Mouse (Mus musculus) regulatory T cell (primary cell): ENCODE data around the gene Slc16a6.

Source experiments
- in situ Hi-C: fragments of 300-600 bp; cut with MboI, MseI; formaldehyde crosslinking; loops from one replicate; pipeline ENCODE4 v1.15.1; 2025; ENCODE audit warnings: high pct_unique_total_duplicates

Gene Slc16a6

DNA sequence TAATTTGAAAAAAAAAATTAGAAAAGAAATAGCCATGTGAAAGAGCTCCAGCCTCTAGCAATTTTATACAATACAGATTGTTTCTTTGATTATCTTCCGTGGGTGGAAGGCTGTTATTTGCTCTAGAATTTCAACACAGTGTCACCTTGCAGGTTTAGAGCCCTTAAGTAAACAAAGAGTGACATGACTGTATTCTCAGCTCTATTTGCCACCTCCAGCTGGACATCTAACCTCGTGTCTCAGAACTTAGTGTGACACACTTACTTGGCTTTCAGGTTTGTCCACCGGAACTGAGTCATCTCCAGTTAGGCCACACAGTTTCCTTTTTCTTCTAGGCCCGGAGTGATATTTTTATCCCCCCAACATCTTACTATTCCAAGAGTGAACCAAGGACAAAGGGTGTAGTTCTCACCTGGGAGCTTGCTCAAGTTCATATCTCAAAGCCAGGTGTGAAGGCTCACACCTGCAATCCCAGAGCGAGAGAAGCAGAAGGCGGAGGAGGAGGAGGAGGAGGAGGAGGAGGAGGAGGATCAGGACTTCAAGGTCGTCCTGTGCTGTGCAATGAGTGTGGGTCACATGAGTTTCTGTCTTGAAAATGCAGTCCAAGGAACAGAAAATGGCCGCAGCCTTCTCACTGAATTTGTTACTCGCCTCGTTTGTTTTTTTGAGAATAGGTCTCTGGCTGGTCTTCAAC lies 14.7 kb upstream of the Slc16a6 start:
- in situ Hi-C loops: loop anchor here (25.0 kb wide), 1 partner anchor 576 kb away; the partner anchor contains the start of gene Axin2

DNA sequence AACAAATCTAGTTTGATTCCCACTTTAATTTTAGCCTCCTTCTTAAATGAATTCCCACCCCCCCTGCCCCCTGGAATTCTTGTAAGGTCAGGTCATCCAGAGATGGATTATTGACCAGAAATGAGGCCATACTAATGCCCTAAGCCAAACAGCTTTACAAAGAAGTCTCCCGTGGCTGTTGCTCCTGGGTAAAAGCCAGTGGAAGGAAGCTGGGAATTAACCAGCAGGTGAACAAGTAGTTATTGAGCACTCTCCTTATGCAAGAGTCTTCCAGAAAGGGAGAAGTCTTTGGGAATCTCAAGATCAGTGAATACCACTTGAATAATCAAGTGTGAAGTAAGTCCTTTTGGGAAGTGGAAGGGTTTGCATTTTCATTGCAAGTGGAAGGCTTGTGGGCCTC lies 13.7 kb upstream of the Slc16a6 start:
- in situ Hi-C loops: loop anchor here (25.0 kb wide), 1 partner anchor 575 kb away; the partner anchor contains the start of gene Axin2

DNA sequence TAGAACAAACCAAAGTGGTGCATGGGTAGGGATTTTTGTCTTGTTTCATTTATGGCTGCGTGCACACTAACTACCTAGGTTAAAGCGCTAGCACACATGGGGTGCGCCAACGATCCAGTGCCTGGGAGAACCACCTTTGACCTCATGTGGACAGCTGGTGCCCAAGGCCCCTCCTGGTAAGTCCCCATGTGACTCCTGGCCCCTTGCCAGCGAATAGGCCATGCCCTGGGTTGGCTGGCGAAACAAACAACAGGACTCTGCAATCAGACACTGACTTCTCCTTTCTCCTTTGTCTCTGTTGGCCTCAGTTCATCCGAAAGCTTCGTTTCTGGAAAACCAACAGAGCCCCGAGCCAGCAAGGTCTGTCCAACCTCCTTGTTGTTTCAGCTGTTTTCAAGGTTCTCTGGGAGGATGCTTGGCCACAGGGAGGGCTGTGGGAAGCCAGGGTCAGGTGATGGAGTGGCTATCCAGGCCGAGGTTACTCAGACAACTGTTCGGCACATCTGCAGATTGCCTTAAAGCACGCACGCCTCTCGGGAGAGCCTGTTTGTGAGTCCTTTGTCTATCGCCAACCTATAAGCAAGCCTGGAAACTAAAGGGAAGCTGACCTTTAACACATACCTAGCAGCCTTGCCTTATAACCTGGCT lies 12.1 kb upstream of the Slc16a6 start:
- in situ Hi-C loops: loop anchor here (25.0 kb wide), 1 partner anchor 573 kb away; the partner anchor contains the start of gene Axin2

DNA sequence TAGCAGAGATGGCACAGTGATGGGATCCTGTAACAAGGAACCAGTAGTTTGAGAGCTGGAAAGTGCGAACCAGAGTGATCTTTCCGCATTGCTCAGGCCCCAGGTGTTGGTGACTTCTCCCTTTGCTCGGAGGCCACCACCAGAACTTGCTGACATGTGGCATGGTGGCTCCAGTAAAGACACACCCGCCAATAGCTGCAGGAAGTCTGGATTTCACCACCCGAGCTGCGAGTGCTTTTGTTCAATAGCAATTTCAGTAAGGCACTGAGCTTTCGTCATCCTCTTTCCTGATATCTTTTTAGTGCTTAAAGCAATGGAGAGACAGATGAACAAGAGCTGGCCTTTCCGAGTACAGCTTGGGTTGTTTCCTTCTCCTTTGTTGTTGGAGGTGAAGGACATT lies 7.0 kb upstream of the Slc16a6 start:
- in situ Hi-C loops: loop anchor here (25.0 kb wide), 1 partner anchor 568 kb away; the partner anchor contains the start of gene Axin2

DNA sequence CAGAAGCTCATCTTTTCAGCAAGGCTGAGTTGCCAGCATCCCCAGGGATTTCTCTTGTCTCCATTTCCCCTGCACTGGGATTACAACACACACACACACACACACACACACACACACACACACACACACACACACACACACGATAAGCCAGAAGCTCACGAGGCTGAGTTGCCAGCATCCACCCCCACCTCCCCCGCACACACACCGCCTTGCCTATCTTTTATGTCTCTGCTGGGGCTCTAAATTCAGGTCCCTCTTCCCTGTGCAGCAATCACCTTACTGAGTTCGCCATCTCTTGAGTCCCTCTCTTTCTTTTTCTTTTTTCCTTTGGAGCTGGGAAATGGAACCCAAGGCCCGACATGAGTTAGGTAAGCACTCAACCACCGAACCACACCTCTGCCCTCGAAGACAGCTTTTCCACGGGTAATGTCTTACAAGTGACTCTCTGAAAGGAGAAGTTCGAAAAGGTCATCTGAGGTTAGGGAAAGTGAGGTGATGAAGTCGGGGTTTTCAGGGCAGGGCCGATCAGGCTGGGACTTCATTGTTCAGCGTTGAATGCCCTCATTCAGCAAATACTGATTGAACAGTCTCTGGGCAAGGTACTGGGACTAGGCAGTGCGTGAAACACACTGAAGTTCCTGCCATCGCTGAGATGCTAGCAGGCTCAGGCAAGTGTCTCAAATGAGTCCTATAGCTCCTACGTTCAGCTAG lies 6.3 kb upstream of the Slc16a6 start:
- in situ Hi-C loops: loop anchor here (25.0 kb wide), 1 partner anchor 567 kb away; the partner anchor contains the start of gene Axin2

DNA sequence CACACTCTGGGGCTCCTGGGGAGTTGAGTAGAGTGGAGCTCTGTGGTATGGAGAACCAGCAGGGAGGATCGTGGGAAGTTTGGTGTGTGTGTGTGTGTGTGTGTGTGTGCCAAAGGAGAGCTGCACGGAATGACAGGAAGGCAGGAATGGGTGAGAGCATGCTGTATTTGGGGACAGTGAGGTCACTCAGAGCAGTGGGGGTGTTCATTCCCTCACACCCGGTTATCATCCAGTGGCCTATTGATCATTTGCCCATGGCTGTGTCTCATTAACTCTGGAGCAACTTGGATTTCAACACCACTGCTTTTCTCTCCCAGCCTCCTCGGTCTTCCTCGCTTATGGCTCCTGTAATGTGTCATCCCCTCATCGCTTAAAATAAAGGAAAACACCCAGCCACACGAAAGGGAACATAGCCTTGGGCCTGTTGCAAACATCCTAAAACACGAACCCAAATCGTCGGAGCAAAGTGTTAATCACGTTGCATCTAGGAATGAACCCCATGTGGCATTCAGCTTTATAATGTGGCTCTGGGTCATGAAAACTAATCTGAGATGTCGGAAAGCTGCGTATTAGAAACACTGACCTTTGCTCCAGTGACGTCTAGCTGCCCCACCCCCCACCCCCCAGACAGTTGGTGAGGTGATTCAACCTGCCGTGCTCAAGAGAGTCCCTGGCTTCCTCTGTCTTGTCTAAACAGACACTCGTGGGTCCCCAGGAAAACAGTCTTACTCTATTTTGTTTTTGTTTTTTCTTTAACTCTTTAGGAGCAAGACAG lies 4.4 kb upstream of the Slc16a6 start:
- in situ Hi-C loops: loop anchor here (25.0 kb wide), 1 partner anchor 565 kb away; the partner anchor contains the start of gene Axin2

DNA sequence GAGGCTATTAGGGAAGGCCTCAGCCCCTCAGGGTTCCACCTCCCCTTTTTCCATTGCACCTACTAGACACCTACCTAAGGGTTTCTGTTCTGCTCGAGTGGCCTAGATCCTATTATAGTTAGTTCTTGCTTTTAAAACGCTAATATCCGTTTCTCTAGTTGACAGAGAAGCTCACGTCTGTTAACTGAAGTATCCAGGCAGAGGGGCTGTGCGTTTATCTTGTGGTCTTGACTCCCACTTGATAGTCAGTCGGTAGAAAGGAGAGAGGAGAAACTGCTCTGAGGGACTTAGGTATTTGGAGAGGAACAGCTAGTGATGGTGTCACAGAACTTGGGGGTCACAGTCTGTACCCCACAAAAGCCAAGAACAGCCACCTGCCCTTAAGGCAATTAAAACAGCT lies 3.3 kb upstream of the Slc16a6 start:
- in situ Hi-C loops: loop anchor here (25.0 kb wide), 1 partner anchor 564 kb away; the partner anchor contains the start of gene Axin2

DNA sequence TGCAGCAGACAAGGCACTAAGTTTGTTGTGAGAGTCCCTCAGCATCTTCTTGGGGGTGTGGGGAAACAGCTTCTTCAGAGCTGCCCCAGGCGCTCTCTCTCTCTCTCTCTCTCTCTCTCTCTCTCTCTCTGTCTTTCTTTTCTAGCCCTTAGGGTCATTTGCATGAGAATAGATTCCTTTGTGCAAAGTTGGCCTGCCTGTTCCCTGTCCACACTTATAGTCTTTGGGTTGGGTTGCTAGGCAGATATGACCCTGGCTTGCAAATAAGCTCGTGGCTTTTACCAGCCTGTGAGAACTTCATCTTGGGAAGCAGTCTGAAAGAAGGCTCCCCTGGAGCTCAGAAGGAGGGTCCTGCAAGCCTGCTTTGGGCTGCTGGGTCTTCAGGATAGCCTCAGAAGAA lies 2.8 kb upstream of the Slc16a6 start:
- in situ Hi-C loops: loop anchor here (25.0 kb wide), 1 partner anchor 564 kb away; the partner anchor contains the start of gene Axin2

DNA sequence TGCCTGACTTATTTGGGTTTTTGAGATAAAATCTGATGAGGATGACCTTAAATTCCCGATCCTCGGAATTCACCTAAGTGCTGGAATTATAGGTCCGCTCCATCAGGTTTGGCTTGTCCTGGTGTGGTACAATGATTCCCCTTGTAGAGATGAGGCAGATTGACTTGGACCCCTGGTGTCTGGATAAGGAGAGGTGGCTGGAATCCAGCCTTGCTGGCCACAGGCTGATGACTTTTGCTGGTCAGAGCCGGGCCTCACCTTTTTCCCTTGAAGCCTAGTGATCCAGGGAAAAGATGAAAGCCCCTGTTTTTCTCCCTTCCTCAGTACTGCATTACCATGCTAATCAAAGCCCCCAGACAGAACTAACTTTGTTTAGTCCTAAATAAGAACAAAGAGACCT lies 2.3 kb upstream of the Slc16a6 start:
- in situ Hi-C loops: loop anchor here (25.0 kb wide), 1 partner anchor 563 kb away; the partner anchor contains the start of gene Axin2

DNA sequence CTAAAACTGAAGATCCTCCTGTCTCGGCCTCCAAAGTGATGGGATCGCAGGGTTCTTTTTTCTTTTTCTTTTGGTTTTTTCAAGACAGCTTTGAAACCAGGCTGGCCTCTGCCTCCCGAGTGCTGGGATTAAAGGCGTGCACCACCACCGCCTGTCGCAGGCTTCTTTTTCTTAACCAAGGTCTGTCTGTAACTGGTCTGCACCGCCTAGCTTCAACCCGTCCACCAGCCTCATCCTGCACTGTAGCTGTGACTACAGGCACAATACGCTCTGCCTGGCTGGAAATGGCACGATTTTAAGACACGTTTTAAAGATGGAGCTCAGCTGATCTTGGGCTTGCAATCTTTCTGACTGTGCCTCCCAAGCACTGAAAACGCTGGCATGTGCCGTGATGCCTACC lies 1.4 kb upstream of the Slc16a6 start:
- in situ Hi-C loops: loop anchor here (25.0 kb wide), 1 partner anchor 563 kb away; the partner anchor contains the start of gene Axin2

DNA sequence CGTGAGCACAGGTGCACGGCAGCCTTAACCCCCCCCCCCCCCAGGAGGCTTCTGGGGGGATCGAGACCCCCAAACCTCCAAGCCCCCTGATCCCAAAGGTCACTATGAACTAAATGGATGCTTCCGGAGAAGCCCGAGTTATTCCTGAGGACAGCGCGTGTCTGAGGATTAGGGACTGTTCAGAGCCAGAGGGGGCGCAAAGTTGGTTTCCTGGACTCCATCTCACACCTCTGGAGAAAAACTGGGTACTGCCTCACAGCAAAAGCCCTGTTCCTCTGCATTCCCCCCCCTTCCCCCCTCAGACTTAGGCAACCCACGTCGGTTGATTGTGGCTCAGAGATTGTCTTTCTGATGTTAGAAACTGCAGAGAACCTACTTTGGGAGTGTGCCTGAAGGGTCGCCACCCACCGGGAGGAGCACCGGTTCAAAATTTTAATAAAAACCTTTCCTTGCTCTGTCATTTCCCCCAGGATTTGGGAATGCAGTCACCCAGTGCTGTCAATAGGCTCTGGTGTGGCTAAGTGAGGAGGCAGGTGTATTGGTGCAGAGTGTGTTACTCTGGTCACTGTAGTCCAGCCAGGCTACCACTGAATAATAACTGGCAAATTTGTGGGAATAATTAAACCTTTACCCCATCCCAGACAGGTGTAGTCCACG lies 816 bp upstream of the Slc16a6 start:
- in situ Hi-C loops: no loop called here

DNA sequence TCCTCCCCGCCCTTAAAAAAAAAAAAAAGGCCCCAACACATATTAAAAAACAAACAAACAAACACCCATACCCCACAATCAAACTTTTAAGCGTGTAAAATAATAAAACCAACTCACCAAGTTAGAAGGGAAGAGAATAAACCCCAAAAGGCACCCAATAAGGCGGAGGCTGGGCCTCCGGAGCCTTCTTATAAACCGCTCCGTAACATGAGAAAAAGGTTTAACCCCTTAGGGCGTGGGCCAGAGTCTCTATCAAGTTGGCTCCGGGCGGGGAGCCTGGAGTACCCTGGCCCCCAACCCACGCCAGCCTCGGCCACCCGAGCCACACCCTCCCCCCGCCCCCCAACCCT lies 602 bp downstream of the Slc16a6 start:
- in situ Hi-C loops: no loop called here

DNA sequence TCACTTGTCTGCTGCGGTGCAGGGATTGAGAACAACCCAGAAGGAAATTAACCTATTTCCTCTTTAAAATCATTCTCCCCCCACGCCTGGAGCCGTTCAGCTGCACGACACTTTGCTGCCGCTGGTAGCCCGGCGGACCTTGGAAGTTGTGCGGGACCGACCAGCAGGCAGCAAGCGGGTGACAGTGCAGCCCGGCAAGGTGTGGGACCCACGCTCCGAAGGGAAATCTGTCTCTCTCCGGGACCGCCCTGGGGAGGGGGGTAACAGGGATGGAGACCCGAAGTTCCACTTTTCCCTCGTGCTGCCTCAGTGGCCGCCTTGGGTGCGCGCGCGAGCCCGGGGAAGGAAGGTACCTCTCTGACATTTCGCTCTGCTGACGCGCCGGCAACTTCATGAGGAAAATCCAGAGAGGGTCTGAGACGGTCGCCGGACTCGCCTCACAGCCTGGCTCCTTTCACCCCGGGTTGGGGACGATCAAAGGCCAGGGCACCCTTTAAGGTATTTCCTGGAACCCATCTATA lies 1.2 kb downstream of the Slc16a6 start:
- in situ Hi-C loops: no loop called here

DNA sequence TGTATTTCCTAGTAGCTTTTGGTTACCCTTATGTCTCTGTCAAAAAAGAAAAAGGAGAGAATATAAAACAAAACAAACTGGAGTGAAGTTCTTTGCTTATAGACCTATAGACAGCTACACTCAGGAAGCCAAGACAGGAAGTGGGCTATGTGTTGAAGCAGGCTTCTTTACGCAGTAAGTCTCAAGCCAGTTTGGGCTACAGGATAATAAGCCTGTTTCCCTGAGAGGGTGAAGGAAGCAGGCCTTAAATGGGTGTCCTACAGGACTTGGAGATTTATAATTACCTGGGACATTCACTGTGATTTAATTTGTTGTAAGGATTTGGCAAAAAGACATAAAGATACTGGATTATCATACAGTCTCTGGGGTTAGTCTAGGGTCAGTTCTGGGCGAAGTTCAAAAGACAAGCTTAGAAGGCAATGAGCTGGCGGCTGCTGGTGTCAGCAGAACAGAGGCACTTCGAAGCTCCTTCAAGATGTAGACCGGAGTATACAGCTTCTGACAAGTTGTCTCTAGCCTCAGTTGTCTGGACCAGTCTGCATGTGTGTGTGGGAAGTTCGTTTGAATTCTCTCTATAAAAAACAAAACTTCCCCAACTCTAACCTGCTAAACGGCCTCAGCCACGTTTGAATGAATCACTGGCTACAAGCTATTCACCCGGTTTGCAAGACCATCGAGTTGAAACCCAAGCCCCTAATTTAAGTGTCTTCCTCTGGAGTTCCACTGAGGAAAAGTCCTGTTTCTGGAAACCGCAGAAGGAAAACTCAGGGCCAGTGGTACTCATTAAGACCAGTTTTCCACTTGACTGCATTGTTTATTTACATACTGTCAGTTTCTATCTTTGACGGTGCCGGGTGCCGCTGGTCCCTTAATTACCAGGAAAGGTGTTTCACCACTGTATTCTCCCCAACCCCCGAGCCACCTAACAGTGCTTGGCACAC lies 2.2 kb downstream of the Slc16a6 start:
- in situ Hi-C loops: no loop called here

DNA sequence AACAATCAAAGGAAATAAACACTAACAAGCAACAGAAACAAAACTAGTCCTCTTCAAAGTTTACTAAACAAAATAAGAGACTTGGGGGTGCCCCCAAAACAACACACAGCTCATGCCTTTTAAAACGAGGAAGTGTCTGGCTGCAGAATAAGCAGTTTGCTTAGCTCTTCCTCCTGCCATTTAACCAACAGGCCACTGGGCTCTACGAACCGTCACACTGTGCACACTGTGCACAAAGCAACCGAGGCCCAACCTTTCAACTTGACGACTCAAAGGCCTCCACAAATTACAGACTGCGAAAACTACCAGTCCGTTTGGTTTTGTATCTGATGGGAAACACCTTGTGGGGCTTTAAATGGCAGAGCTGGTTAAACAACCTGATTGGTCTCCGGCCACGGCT lies 3.2 kb downstream of the Slc16a6 start:
- in situ Hi-C loops: no loop called here

DNA sequence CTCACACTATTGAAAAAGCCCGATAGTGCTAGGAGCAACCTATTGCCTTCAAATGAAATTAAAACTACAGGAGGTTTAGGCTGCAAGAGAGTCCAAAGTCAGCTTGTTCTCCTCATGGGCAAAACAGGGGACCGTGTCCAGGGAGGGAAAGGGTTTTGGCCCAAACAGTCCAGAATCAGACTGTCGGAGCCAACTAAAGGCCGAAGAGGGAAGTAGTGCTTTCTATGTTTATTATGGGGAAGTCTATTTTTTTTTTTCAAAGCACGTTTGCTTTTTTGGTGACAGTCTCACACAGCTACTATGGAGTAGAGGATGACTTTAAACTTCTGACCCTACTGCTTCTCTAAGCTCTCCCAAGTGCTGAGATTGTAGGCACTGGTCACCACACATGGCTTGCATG lies 5.3 kb downstream of the Slc16a6 start:
- in situ Hi-C loops: no loop called here

DNA sequence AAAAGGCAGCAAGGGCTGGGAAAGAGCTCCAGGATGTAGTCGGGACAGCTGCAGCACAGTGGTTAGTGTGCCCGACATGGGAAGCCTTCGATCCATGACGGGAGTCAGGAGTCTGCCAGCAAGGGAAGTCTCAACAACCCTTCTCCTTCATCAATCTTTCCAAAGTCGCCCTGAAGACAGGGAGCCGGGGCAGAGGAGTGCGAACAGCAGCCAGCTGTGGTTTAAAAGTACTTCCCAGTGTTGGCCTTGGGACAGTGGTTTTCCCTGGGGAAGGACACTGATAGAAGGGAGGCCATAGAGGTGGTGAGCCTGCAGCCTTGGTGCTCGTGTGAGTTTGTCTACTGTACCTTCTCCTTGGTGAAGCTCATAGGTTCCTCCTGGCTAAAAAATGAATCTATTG lies 6.4 kb downstream of the Slc16a6 start:
- in situ Hi-C loops: no loop called here

DNA sequence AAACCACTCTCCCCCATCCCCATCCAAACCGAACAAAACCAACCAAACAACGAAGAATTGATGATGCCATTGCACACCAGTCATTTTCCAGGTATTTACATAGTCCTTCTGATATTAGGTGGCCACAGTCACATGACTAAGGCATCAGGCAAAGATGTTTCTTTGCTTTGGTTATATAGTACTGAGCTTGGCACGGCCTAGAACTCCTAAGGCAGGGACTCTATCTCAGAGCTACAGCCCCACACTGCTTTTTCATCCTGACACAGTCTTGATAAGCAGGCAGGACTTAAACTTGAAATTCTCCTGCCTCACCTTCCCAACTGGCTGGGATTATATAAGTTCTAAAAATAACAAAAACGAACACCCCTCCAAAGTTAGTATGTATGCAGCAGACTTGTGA lies 8.3 kb downstream of the Slc16a6 start:
- in situ Hi-C loops: no loop called here

DNA sequence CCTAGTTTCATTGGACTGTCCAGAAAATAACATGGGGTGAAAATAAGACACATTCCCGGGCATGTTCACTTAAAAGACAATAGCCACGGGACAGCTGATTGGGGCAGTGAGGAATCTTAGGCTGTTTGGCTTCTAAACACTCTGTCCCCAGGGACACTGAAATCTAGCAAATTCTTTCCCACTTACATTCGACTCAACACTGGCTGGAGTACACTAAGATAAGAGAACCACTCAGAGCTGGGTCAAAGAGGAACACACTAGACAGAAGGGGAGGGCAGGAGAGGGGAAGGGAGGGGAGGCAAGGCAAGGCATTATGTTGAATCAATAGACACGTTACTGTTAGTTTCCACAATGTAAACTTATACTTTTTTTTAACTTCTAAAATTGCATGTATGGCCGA lies 12.8 kb downstream of the Slc16a6 start:
- in situ Hi-C loops: no loop called here
